Mouse (Mus musculus): ENCODE data around the gene Adra1d.
A peak's percentile ranks its signal among the peaks of the same experiment; 100 is the strongest.

The Adra1d gene

DNA sequence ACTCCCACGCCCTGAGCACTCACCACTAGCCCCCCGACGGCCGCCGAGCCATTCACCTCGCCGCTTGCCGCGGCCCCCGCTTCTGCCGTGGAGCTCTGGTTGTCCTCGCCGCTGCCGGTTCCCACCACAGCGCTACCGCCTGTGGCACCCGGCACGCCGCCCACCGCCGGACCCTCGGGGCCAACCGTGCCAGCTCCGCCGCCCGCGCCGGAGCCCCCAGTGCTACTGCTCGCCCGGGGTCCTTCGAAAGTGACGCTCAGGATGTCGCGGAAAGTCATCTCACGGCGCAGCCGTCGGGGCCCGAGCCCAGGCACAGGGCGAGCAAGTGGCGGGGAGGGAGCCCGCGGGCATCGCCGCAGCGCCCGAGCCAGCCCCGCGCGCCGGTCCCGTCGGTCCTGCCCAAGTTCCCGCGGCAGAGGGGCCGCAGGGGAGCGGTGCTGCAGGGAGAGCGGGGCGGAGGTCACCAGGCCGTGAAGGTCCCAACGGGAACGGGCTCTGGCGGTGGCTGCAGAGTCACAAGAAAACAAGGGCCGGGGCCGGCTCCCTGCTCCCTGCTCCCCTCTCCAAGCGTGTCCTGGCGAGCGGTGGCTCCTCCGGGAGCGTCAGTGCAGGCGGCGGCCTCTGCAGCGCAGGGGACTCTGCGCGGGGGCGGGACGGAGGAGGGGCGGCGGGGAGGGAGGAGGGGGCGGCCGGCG is at the start of gene Adra1d:
Gene Adra1d (minus strand): TSS at position 393 of the 695 bp plus-strand sequence.
- DNase-seq = peak; percentile 95

DNA sequence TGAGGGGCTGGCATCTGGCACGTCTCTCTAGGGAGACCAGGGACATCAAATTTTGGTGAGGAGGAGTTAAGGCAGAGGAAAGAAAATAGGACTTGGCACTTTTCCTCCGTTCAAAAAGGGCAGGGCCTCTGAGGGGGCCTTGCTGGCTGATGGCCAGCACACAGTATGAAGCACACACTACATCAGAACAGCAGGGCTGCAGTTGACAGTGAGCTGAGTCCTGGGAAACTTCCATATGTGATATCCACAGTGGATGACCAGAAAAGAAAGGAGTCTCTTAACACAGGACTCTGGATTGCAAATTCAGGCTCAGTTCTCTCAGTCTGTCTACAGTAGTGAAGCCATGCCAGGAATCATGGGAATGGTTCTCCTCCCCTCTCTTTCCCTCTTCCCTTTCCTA is 39.8 kb upstream of the Adra1d start:
- DNase-seq = no peak

DNA sequence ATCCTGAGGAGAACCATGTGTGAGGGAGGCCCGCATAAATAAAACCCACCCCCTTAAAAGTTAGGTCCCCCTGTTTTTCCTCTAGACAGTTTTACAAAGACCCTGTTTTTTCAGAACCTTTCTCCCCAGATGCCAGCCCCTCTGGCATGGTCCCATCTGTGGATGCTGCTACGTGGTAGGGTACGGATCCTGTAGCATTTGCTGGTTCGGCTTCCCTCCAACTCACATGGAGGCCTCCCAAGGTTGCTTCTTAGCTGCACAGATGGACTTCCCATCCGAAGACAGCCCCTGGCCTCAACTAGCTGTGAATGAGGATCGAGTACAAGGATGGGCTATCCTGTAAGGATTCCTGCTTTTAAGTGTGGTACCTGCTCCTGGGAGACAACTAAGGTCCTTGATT is 32.8 kb upstream of the Adra1d start:
- peak; percentile 60 for DNase-seq

DNA sequence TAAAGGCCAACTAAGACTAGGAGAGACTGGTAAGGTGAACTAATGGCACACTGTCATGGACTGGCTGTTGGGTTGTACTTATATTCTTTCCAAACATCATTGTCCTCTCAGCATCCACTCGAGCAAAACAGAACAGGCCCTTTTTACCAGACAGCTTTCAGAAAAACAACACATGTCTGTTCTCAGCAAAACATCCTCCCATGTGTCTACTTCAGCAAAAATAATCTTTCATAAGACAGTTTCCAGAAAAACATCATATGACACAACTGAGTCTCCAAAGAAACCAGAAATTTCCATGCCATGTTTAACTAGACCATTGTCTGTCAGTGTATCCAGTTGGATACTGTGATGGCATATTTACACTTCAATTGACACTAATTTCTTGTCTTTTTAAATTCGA is 25.4 kb upstream of the Adra1d start:
- DNase-seq = no peak

DNA sequence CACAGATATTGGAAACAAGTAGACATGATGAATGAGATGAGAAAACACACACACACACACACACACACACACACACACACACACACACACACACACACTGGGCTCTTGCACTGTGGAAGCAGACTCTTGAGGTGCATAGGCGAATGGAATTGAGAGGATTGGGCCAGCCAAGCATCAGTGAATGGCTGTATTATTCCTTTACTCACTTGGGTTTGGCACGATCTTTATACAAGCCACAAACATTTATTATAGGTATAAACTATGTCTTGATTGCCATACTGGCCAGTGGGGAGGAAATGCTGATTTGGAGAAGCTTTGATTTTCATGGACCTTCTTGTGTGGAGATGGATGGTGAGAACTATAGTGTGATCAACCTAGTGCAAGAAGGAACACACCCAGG is 19.4 kb upstream of the Adra1d start:
- DNase-seq = peak; percentile 66

DNA sequence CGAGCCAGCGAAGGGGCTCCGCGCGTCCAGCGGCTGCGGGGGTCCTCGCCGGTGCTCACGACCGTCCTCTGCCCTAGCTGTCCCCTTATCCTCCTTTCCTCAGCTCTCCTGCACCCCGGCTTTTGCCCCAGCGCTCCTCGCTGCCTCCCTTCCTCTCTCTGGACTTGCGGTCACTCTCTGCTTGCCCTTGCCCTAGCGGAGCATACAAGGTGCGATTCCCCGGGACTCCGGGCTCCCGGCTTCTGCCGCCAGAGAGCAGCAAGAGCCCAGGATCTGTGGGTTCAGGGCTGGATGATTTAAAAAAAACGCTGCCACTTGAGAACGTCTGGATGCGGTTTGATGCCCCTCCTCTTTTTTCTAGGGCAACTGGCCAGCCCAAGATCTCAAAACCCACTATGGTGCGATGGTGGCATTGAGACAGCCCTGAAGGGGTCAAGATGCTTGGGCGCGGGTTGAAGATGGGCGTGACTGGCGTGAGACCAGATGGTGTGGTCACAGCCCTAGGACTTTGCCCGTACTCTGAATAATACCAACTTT is 571 bp upstream of the Adra1d start:
- peak; percentile 95 for DNase-seq

DNA sequence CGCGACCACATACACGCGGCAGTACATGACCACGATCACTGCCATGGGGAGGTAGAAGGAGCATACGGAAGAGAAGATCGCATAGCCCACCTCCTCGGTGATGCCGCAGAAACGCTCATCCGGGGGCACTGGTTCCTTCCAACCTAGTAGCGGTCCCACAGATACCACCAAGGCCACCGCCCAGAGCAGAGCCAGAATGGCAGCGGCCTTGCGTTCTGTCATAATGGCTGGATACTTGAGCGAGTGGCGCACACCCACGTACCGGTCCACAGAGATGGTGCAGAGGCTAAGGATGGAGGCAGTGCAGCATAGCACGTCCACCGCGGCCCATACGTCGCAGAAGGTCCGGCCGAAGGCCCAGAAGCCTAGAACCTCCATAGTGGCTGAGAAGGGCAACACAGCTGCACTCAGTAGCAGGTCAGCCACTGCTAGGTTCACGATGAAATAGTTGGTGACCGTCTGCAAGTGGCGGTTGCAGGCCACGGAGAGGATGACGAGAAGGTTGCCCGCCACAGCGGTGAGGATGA is 676 bp downstream of the Adra1d start:
- DNase-seq = no peak

DNA sequence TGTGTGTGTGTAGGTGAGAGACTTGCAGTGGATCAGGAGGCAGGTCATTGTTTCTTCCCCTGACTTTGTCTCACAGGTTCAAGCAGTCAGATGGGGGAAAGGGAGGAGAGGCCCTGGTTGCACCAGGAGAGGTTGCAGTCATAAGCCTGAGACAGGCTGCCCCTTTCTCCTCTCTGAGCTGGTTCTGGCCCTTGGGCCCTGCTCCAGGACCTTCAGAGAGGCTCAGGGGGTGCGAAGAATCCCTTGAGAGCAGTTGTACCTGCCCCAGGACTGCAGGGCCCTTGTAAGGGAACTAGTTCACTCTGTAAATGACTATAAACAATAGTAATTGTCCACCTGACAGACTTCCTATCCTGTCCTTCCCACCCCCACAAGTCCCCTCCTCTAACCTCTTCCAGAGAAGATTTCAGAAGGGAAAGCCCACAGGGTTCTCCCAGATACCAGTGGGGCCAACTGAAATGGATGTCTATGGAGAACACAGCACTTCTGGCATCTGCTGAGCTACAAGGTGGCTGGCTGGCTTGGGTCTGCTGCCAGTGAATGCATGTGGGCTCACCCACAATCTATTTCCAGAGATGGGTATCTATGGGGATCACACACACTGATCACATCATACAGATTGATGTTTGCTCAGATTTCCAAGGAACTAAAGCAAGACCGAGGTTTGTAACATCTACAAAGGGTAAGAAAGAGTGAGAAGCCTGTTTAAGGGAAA is 1.7 kb downstream of the Adra1d start:
- peak; percentile 71 for DNase-seq

DNA sequence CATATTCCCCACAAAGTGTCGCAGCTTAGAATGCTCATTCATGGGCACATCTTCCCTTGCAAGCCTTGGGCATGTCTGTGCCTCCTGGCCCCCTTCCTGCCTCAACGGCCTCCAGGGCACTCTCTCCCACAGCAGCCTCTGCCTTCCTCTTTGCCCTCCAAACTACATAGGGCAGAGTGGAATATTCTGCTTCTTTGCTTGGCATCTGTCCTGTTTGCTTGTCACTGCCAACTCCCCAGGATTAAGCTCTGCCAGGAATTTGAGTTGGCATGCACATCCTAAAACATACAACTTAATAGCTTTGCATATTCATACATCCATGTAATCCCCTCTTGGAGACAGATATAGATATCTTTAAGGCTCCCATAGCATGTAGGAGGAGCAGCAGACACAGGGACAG is 4.2 kb downstream of the Adra1d start:
- DNase-seq = peak; percentile 82

DNA sequence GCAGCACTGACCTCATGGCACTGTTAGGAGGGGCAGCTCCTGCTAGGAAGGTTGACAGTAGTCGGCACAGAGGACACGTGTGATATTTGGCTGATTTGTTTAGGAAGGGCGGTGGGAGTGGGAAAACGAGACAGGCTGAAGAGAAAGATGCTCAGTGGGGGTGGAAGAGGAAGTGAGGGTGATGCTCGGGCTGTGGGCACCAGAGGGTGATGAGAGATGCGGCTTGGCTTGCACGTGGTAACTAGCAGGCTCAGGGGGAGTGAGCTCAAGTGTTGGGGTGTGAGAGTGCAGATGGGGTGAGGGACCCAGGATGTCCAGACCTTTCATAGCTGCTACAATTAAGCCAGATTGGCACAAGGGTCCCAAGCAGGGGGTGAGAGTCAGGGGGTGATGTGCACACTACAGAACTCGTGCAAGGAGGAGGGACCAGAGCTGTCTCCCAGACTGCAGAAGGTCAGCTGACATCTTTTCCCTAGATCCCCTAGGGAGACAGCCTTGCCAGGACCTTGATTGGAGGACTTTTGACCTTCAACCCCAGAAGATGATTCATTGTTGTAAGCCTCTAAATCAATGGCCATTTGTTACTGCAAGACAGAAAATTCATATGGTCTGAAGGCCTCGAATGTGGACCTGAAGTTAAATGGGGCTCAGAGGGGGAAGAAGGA is 9.2 kb downstream of the Adra1d start:
- peak; percentile 94 for DNase-seq

DNA sequence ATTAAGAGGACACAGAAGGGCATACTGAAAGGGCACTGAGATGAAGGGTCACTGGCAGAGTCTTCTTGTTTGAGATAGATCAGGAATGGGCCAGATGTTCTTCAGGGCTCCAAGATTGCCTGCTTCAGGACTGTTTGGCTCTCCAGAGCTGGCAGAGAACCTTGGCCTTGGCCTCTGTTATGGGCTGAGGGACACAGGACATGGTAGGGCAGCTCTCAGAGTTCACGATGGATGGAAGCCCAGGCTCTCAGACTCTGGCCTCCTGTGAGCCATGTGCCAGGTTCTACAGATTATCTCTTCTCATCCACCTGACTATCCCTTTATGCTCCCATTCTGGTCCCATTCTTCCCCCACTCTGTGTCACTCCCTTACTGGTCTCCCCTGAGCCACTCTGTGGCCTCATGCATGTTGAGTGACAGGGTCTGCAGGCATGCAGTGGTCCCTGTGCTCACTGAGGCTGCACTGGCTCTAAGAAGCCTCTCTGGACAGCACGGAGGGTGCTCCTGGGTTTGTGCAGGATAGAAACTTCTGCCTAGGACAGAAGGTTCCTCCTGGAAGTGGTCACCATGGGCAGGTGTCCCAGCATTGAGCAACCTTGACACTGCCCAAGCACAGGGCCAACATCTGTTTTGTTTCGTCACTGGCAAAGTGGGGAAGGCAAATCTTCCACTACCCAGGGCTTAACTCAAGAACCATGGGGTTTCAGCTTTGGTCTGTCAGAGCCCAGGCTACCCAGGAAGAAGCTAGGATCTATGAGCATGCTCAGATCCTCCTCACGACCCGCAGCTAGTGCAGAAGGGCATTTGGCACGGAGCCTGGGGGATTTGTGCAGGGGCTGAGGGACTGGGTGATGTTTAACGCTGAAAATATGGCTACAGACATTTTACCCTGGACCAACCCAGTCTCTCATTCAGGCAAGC is 10.1 kb downstream of the Adra1d start:
- peak; percentile 93 for DNase-seq

DNA sequence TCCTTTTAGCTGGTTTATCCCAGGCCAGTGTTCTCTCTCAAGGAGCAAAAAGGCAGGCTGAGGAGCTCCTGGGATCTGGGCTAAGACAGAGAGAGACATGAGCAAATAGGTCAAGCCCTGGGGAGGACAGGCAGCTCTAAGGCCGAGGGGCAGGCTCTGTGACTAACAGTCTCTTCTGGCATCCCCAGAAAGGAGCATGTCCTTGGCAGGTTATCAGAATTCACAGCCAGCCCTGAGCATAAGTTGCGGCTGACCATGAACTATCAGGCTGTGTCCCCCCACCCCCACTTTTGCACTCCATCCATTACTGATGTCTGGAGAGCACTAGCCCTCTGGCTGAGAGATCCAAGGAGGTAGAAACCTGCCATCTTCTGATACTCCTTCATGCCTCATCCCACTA is 11.2 kb downstream of the Adra1d start:
- DNase-seq = peak; percentile 94

DNA sequence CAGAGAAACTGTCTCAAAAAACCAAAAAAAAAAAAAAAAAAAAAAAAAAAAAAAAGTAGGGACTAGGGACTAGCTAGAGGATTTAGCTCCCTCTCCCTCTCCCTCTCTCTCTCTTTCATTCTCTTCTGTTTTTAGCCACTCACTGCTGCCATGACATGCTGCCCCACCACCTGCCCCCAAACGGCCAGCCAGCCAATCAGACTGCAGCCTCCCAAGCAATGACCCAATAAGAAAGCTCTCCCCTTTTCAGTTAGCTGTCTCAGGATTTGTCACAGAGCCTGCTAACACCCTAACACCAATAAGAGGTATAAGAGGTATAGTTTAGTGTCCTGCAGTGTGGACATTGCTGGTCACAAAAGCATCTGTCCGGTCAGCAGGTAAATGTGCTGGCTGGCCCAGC is 11.6 kb downstream of the Adra1d start:
- no peak for DNase-seq

DNA sequence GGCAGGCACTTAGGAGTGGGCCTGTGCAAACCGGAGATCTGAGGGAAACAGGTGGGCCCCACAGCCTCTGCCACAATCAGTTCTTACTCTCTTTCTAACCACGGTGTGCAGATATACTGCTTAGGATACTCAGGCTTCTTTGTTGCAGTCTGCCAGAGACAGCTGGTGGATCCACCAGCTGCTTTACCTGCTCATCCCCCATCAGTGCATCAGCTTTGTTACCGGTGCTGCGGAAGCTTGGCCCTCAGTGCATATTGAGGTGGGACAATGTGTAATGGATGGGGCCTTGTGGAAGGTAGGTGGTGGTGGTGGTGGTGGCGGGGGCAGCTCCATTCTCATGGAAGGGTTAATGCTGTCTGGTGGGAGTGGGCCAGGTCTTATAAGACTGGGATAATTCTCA is 13.0 kb downstream of the Adra1d start:
- DNase-seq = peak; percentile 77

DNA sequence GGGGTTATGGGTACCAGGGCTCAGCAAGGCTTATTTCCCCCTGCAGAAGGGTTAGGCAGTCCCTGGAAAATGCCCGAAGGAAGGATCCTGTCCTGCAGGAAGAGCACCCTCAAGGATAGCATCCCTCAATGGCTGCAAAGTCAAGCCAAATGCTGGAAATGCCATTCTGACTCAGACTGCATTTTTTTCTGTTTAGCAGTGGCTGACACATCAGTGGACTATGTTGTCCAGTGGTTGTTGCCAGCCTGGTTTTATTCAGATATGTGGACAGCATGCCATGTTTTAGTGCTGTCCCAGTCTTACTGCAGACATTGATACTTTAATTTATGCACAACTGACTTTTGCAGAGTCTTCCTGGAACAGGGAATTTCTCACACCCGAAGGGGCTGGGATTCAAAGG is 13.8 kb downstream of the Adra1d start:
- DNase-seq = no peak

DNA sequence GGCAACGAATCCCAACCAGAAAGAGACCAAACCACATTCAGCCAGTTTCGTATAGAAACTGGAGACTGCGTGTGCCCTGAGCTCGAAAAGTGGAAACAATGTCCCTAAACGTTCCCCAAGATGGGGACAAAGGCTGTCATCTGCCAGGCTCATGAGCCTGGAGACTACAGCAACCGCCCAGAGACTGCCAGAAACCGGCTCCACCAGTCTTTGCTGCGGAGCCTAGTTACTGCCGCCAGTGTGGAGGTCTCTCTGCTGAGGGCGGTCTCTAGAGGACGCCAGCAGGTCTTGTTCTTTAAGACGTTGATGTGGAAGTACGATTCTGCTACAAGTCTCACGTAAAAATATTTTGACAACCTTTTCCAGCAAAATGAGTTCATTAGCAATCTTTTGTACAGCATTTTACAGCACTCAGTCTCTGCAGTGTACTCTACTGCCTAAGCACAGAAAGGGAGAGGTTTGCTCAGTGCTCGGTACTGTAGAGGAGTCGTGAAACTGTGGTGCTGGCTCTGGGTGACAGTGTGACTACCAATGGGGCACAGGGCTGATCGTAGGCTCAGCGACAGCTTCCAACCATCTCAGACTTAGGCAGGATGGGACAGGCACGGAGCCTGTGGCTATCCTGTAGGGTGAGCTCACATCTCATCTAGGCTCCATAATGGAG is 15.2 kb downstream of the Adra1d start:
- DNase-seq = no peak

DNA sequence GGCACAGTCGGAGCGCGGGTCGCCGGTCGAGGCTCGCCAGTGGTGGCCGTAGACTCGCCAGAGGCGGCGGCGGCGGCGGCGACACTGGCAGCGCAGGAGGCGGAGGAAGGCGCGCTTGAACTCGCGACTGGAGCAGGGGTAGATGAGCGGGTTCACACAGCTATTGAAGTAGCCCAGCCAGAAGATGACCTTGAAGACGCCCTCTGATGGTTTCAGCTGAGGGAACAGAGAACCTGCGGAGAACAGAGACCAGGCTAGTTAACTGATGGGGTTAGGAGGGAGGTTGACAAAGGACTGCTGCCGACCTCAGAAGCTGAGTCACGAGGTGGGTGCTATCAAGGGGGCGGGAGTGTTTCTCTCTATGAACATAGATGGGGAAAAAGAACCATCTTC is 15.8 kb downstream of the Adra1d start:
- DNase-seq = peak; percentile 85

DNA sequence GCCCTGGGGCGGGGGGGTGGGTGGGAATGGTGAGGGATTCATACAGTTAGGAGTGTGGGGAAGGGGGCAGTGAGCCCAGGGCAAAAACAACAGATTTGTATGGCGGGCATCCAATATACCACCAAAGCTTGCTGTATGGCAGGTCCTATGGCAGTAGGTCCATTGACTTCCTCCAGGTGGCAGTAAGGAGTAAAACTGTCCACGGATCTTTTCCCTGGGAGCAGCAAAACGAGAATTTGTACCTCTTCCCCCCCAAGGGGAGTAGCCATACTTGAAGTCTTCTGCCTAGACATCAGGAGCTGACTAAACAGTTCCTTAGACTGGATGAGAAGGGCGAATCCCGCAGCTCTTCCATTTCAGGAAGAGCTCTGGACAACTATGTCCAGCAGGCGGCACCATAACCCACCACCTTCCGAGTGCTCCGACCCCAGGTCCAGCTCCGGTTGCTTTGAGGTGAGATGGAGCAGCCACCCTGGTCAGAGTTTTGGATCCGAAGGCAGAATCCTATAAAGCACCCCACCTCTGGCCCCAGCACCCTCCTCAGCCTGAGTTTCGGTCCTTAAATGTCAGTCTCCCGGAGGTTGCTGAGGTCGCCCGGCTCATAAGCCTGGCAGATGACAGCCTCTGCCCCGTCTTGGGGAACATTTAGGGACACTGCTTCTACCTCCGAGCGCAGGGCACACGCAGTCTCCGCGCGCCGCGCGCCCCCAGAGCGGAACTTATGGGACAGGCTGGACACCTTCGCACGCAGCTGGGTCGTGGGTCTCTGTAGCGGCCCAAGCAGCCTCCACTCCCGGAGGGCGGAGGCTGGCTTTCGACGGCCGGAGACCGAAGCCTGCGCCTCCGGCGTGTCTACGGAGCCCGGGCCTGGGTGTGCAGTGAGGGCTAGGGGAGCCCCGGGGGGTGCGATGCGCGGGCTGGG is 16.4 kb downstream of the Adra1d start:
- DNase-seq = peak; percentile 95

DNA sequence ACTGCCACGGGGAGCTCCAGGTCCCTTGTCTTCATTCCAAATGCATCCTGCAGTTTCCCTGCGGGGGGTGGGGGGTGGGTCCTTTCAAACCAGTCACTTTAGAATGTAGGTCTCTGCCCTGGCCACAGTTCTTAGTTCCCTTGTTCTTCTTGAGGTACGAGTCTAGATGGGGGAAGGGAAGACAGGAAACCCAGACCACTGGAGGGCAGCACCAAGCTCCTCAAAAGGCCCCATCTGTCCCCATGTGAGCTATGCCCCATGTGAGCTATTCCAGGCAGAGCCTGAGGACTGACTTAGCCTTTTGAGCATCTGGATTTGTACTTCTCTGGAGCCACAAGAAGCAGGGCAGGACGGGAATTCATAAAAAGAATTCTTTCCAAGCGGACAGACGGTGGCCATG is 19.6 kb downstream of the Adra1d start:
- peak; percentile 93 for DNase-seq

DNA sequence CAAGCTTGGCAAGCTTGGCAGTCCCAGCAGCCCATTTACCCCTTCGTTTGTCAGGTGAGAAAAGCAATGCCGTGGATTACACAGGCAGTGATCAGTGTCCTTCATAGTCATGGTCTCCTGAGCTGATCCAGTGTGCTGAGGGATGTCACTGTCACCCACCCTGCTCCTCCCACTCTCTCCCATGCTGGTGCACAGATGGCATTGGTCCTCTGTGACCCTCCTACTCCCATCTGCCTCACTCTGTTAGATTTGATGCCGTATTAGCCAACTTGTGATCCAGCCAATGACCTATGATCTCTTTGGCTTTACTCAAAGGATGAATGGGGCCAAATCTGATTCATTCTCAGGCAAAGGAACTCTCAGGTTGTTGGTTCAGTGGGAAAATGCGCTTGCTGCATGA is 20.4 kb downstream of the Adra1d start:
- DNase-seq = peak; percentile 84

DNA sequence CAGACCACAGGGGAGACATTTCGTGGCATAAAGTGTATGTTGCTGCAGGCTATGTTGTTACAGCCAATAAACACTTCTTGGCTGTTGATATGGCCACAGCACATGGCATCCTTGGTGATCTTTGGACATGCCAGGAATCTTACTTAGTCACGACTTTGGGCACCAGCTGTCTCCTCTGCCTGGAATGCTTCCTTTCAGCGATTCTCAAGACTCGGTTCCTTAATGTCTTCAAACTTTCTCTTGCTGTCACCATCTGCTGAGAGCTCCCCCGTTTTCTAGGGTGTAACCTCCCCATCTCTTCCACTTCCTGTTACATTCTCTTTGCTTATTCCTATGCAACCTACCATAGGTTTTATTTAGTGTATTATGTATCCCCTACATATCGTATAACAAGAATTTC is 22.3 kb downstream of the Adra1d start:
- no peak for DNase-seq

Data from heart, adult 11 months (tissue).